Mouse (Mus musculus): Measurements from ENCODE around the gene Gm20388.

The Gm20388 gene

DNA sequence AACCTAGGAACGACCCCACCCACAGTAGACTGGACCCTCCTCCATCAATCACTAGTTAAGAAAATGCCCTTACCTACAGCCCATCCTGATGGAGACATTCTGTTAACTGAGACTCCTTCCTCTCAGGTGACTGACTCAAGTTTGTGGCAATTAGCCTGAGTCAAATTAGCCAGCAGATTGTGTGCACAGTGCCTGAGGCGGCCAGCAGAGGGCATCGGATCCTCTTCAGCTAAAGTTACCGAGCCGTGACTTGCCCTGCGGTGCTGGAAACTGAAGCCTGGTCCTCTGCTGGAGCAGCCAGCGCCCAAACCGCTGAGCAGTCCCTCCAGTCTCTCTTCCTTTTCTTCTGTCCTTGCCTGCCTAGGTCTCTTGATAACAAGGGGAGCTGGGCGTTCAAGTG, 56.8 kb downstream of the Gm20388 start:
- DNase-seq: no peak

DNA sequence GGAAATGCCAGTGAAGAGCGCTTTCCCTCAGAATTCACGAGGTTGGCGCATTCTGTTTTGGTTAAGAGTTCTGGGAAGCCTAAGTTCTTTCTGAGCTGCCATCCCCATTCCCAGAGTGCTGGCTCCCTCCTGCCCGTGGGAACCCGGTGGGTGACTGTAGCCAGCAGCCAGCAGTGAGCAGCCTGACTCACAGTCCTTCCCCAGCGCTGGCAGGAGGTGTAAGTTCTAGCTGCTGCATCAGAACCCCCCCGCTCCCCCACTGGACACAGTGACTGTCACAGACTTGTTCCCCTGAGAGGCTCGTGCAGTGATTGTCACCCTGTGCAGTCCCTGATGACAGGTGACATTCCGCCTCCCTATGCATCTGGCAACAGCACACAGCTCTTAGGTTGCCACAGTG, 59.5 kb downstream of the Gm20388 start:
- DNase-seq: no peak

DNA sequence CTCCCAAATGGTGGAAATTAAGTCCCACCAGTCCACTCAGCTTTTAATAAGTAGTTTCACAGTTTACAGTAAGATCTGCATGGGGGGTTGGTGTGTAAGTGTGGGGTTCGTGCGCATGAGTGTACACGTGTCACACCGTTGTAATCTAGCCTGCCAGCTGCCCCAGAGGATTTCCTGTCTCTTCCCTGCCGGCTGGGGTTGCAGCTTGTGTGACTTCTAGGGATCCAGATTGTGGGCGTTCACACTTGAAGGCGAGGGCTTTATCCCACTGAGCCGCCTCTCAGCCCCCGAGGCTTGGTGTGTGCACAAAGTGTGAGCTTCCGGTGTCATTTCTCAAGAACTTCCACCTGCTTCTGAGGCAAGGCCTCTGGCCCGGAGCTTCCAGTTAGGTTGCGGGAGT, 61.9 kb downstream of the Gm20388 start:
- DNase-seq: no peak

- DNase-seq: no peak
These were observed 68.2 kb downstream of the Gm20388 start for GRCm38 (mm10) chr8:119978770-119979381.

DNA sequence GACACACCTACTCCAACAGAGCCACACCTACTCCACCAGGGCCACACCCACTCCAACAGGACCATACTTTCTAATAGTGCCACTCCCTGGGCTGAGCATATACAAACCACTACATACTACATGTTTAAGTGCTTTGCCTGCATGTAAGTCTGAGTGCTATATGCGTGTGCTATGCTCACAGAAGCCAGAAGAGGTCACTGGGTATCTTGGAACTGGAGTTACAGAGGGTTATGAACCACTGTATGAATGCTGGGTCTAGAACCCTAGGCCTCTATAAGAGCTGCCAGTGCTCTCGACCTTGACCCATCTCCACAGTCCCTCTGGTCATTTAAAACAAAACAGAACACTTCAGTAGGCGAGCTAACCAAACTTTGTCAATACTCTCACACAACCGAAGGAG, 70.6 kb downstream of the Gm20388 start:
- no peak for DNase-seq

DNA sequence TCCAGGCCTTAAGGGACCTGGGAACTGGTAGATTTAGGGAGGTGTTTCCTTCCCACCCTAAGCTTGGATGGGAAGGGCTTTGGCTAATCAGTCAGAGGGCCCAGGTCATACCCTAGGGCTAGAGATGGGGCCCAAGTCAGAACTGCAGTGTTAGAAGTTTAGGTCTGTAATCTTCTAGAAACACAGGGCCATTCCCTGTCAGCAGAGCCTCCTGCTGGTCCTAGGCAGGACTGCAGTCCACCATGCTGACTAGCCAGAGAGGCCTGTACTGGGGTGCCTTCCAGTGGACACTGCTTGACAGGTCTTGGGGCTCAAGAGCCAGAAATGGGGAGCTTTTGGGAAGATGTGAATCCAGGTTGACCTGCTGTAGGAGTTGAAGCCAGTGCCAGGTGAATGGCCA, 73.4 kb downstream of the Gm20388 start:
- DNase-seq: no peak

- no peak for DNase-seq
These were observed 75.5 kb downstream of the Gm20388 start for GRCm38 (mm10) chr8:119986174-119986573.

DNA sequence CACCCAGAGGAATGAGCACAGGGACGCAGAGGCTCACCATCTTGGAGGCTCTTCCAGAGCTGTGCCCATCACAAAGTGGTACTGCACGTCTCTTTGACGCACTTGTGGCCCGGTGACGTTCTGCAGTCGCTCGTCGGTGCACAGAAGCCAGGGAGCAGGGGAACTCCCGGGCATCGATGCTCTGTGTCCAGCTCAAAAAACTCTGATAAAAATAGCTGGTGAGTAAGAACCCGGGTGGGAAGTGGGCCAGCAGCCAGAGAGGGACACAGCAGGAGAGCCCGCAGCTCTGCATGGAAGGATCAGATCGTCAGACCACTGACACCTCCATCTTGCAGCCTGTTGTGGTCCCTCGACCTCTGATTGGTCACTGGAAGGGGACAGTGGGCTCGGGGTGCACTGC, 77.4 kb downstream of the Gm20388 start:
- no peak for DNase-seq

- DNase-seq: peak; percentile 78
These were observed 81.6 kb downstream of the Gm20388 start, which contains the start of gene Crispld2 for GRCm38 (mm10) chr8:119992249-119992648. TSS of gene Crispld2 (plus strand) at chr8:119992438.

DNA sequence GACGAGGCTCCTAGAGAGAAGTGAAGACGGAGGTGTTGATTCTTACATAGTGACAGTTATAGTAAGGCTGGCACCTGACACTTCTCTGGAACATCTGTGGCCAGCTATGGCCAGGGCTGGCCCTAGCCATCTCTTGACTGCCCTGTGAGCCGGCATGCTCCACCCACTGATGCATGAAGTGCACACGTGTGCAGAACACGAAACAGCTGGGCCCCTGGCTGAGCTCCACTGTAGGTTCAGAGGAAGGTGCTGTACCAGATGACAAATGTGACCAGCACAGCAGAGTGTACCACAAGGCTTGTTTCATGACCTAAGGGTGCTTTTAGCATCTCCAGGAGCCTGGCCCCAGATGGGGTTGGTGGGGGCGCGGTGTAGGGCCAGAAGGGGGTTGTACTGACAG, 83.5 kb downstream of the Gm20388 start:
- peak; percentile 43 for DNase-seq

DNA sequence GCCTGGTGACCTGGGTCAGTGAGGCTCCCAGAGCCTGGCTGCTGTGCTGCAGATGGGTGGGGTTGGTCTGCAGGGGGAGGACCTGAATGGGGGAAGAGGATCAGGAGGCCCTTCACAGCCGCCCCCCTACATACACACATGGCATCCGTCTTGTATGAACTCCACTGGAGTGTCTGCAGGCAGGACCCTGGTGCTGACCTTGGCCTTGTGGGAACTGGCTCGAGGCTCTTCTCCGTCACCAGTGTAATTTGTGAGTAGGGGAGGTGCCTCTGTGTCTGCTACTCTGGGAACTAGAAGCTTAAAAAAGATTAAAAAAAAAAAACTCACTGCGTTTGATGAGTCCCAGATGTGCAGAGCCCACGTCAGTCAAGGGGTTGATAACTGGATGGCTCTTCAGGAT, 83.9 kb downstream of the Gm20388 start:
- peak; percentile 28 for DNase-seq

- peak; percentile 24 for DNase-seq
These were observed 86.6 kb downstream of the Gm20388 start for GRCm38 (mm10) chr8:119997266-119997665.

DNA sequence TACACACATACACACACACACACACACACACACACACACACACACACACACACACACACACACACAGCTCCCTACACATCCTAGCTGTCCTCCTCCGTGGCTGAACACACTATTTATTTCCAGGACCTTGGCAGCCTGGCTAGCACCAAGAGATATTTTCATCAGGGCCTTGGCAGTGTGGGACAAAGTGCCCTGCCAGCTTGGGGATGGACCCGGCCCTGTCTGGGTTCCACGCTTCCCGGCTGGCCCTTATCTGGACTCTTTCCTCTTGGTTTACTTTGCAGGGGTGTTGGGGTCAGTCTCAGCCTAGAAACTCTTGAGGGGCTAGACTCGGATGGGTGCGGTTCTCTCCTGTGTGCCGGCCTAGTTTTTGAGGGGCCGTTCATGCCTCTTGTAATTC, 89.8 kb downstream of the Gm20388 start:
- DNase-seq: peak; percentile 40

- peak; percentile 52 for DNase-seq
These were observed 91.1 kb downstream of the Gm20388 start for GRCm38 (mm10) chr8:120001712-120002111.

DNA sequence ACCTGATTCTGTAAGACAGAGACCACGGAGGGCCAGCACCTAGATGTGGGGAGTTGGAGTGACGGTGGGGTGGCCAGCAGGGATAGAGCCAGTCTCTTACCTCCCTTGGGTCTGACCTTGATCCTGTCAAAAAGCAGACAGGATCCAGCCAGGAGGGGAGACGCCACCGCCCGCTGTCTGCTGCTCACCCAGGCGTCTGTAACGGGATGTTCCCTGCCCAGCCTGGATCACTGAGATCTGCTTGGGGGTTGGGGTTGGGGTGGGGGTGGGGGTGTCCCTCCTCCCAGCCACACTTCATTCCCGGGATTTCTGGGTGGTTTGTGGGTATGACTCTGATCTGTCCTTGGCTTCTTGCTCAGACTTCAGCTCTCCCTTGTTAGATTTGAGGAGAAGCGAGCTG, 91.7 kb downstream of the Gm20388 start:
- peak; percentile 28 for DNase-seq

DNA sequence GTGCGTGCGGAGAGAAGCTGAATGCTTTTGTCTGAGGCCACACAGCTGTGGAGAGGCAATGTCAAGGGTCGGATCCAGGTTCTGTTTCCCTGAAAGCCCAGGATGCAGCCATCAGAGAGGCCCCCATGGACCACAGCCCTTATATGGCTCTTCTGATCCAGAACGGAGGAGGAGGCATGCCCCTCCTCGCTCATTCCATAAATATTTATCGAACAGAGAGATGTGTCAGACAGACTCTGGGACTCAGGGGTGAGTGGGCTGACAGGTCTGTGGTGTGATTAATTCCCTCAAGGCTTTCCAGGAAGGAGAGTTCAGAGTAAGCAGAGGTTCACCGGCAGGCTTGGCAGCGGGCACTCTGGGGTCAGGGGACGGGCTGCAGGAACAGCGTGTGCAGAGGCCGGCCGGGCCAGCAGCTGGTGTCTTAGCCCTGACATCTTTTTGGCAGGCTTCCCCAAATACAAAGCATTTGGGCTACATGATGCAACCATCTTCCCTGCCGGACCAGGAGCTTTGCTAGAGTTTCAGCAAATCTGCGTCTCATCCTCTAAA, 93.6 kb downstream of the Gm20388 start:
- peak; percentile 81 for DNase-seq

DNA sequence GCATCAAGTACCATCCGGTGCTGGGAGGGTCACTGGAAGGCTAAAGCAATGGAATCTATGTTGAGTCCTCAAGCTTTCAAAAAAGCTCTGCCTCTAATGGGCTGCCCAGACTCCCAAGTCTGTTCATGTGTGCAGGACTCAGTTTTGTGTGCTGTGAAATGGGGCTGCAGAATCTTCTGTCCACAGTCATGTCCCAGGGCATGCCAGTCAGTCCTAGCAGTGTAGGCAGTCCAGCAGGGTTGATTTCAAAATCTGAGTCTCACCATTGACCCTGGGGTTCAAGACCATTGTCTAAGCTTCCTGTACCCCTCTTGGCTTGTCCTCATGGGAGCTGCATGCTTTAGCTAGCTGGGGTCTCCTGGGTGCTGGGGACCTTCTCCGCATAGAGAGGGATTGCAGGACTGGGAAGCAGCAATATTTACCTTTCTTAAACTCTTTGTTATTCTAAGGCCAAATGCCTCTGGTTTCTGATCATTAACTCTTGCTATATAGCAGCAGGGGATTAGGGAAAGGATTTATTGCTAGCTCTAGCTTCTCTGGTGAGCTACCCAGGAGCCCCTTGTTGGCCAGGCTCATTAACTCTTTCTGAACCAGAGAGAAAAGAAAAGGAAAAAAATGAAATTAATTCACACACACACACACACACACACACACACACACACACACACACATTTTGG, 94.2 kb downstream of the Gm20388 start:
- DNase-seq: no peak

GRCm38 (mm10) chr8:120006645-120007160, 96.1 kb downstream of the Gm20388 start:
- no peak for DNase-seq

GRCm38 (mm10) chr8:120007178-120007577, 96.5 kb downstream of the Gm20388 start:
- DNase-seq: no peak

GRCm38 (mm10) chr8:120009284-120009683, 98.6 kb downstream of the Gm20388 start:
- no peak for DNase-seq

DNA sequence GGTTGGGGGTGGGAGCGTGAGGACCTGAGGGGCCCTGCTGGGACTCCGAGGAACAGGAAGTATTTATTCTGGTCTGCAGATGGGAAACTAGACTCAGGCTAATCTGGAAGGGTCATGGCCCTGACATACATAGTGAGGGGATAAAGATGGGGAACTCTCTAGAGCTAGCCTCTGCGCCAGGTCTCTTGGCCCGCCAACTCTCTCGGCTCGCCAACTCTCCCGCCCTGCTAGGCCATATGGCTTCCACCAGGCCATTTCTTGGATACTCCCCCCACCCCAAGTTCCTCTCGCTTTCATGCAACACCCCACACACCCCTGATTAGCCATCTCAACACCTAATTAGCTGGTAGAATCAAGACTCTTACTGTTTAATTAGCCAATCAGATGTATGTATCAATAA, 101.8 kb downstream of the Gm20388 start:
- DNase-seq: no peak

DNA sequence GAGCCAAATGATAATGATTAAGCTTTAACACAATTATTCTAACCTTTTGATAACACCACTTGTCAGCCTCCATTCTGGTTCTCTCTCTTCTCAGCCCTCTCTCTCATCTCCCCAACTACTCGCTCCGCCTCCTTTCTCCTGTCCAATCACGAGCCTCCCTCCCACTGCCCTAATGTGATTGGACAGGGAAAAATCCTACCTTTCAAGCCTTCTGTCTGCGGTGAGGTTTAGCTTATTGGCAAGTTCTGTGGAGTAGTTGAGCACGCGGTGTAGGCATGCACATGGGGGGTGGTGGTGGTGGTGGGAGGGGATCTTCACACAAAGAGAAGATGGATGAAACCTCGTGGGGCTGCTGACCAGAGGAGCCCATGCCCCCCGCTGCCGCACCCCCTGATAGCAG, 102.3 kb downstream of the Gm20388 start:
- DNase-seq: no peak

DNA sequence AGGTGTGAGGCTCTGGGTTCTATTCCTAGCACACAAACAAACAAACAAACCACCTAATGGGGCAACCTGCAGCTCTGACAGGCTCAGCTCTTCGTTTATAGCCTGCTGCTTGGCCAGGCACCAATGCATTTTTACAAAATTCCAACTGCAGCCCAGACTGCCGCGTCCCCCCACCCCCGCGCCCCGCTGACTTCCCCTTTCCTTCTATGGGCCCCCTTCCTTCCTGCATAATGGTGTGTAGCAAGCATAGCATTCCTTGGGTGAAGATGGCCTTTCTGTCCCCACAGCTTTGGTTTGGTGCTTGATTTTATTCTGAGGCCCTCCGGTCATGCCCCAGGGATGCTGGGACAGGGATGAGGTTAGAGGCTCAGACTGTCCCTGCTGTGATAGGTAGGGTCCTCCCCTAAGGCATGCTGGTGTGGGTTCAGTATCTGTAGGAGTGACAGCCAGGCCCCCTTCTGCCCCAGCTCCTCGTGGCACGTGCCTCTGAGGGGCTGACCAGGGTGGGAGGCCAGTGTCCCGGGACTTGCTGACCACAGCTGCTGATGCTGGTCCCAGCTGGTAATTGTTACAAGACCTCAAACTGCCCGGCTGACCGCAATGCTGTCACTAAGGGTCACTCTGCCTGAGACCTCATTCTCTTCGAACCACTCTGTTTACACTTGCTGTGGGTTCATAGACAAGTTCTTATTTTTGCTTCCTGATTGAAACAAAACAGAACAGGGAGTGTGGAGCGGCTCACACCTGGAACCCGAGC, 103.8 kb downstream of the Gm20388 start:
- DNase-seq: no peak

GRCm38 (mm10) chr8:120015916-120016315, 105.3 kb downstream of the Gm20388 start:
- no peak for DNase-seq
